Mouse (Mus musculus): ENCODE data around the gene Gm20388.

DNA sequence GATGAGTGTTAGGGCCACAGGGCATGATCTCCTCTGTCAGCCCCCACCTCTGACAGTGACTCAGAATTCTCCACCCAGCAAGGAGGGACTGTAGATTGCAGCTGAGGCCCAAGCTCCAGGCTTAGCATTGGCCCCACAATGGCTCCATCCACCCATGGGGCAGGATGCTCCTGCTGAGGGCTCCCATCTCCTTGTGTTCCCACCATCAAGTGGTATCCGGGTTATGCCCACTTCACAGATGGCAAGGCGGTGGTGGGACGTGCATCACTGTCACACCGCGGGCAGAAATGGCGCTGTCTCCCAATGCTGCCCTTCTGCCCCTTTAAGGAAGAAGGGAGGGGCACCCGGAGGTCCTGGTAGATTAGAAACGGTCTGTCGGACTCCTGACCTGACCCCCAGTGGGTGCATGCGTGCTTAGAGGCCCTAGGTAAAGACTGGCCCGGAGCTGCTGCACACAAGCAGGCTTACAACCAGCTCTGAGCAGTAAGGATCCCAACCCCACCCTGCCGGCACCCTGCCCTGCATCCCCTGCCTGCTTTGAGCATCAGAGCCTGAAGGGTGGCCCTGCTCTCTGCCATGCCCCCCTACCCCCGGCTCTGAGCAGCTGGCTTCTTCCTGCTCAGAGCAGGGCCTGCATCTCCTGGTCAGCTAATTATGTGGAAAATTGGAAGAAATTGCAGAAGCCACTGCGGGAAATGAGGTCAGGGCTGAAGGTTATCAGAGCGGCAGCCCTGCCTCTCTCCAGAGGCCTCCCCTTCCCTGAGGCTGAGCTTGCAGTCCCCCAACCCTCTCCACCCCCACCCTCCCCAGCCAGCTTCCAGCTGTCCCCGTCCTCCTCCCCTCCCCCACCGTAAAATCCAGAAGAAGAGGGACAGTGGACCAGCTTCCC is 384.6 kb downstream of the Gm20388 start:
- no peak for TF ChIP-seq CTCF (IDR thresholded peaks at IDR 0.05; ENCODE audit: low read depth)
- peak; percentile 48 for TF ChIP-seq EP300 (IDR thresholded peaks at IDR 0.05; ENCODE audit: low read depth)

All from liver, embryonic 14.5 days (tissue).